Mouse (Mus musculus) left cerebral cortex, adult 18-20 months (tissue): ENCODE data around the gene Nek4. TPM values are rescaled to one million over a fixed set of nuclear protein-coding genes. Genes with fewer than 3 reads are reported as not detected.

Experiments
- total RNA-seq, 2 experiments: library from RNA; stranded (reverse); gene quantifications; 2 replicates each; pipeline ENCODE4 v1.2.3; 2021

Nek4 gene
- total RNA-seq, 2 experiments from 2014 or later: 17.0 to 21.2 TPM

Other genes with a start within 250 kb of the Nek4 start
- 10 to 100 TPM; 39.3 to 41.0 TPM for gene Sfmbt1, start 236.5 kb upstream of the Nek4 start, total RNA-seq
- gene Tmem110, start 125.8 kb upstream of the Nek4 start, total RNA-seq: 10 to 100 TPM; 20.7 to 22.9 TPM
- gene Mustn1, start 72.2 kb upstream of the Nek4 start, total RNA-seq: 1 to 10 TPM; 2.5 to 3.5 TPM
- gene Itih4, start 64.9 kb upstream of the Nek4 start, total RNA-seq: under 1 TPM in 1 of 2 experiments, not detected in 1; 0.19 TPM
- gene Itih3, start 27.6 kb upstream of the Nek4 start, total RNA-seq: 10 to 100 TPM; 25.8 to 32.8 TPM
- gene Itih1, start 8.1 kb upstream of the Nek4 start, total RNA-seq: not detected
- gene Glt8d1, start 50.0 kb downstream of the Nek4 start, total RNA-seq: 10 to 100 TPM; 34.0 to 38.2 TPM
- 100 to 1,000 TPM; 166 to 174 TPM for gene Spcs1, start 50.3 kb downstream of the Nek4 start, total RNA-seq
- gene Pbrm1, start 67.8 kb downstream of the Nek4 start, total RNA-seq: 10 to 100 TPM; 52.3 to 54.5 TPM
- 10 to 100 TPM; 42.1 to 53.0 TPM for gene Gnl3, start 67.8 kb downstream of the Nek4 start, total RNA-seq
- 10 to 100 TPM; 22.8 to 29.7 TPM for gene Smim4, start 177.6 kb downstream of the Nek4 start, total RNA-seq
- 1 to 10 TPM; 1.9 to 4.6 TPM for gene Nt5dc2, start 179.7 kb downstream of the Nek4 start, total RNA-seq
- gene Stab1, start 217.3 kb downstream of the Nek4 start, total RNA-seq: 10 to 100 TPM; 22.3 to 25.0 TPM